Mouse (Mus musculus) fibroblast of lung, adult 2 months (primary cell): Measurements from ENCODE around the gene Olfr577.

Experiments used
- DNase-seq: peaks from one replicate; pipeline ENCODE4 v3.0.0-alpha.2; 2011; ENCODE audit warnings: low read depth

Gene Olfr577

GRCm38 (mm10) chr7:102975843-102976242, at the start of gene Olfr577:
Olfr577 (minus strand) TSS chr7:102975943.
- no peak for DNase-seq

- DNase-seq: no peak
Observed at GRCm38 (mm10) chr7:102989224-102989623, 13.5 kb upstream of the Olfr577 start, which contains the start of gene Olfr578. Olfr578 (minus strand) TSS chr7:102989324.

DNA sequence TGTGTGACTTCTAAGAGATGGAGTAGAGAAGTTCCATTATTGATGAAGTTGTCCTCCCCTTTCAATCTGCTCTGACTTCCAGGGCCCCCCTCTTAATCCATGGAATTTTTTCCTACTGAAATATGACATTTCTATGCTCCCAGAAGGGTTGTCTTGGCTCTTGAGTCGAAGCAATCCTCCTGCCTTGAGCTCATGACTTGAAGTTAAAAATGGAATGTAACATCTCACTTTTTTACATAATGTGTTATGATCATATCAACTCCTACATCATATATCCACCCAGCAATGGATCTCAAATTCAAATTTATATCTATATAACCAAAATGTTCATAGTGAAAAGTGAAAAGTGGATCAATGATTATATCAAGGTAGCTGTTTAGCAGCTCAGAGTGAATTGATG, 1.3 kb downstream of the Olfr577 start:
- DNase-seq: no peak

- no peak for DNase-seq
Observed at GRCm38 (mm10) chr7:102962360-102962759, 13.4 kb downstream of the Olfr577 start, which contains the start of gene Olfr576. Olfr576 (plus strand) TSS chr7:102962660.

GRCm38 (mm10) chr7:102958593-102958992, 17.1 kb downstream of the Olfr577 start, which contains the start of gene Olfr575:
Olfr575 (minus strand) TSS chr7:102958775.
- no peak for DNase-seq

DNA sequence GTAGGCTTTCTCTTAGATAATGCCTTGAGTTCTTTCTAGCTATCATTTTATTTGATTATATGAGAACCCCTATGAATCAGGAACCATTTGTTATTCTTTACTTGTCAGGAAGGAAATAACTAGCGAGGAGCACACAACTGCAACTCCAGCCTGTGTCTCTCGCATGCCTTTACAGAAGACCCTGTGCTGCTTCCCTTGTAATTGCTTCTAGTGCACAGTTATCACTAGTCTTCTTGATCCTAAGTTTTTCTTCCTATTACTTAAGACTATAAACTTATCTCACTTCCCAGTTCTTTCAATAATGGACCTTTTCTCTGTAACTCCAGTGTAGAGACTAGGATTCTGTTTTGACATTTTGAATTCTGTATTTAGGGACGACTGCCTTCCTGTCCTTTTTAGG, 17.6 kb downstream of the Olfr577 start:
- no peak for DNase-seq

DNA sequence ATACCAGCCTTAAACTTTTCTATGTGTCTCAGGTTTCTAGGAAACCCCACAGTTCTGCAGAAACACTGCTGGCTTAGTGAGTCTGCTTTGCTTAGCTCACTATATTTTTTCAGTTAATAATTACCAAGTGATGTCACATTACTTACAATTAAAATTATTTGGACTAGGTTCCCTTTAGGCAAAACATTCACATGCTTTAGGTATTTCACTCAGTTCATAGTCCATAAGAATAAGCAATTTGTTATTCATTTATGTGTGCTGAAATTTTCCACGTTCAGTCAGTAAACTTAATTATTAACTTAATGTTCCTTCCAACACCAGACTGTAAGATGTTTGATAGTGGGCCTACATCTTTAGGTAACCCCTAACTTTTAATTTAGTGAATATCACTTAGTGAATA, 25.0 kb downstream of the Olfr577 start:
- DNase-seq: no peak

DNA sequence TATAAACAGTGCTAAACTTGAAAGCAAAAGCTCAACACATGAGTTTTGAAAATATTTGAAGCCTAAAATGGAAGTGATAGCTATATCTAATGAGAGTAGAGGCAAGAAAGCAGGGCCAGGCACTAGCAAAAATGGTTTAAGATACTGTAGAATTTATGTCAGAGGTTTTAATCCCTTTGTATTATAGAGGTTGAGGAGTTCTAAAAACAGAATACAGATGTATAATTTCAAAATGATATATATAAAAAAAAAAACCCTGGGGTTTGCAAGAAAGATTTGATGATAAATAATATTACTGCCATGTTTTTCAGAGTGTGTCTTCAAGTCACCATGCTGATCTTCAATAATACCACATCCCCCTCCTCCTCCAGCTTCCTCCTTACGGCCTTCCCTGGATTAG, 27.6 kb downstream of the Olfr577 start, which contains the start of gene Olfr574:
Olfr574 (plus strand) TSS at position 301 of the 400 bp plus-strand sequence.
- no peak for DNase-seq

- DNase-seq: no peak
Observed at GRCm38 (mm10) chr7:102943417-102943816, 32.3 kb downstream of the Olfr577 start.

DNA sequence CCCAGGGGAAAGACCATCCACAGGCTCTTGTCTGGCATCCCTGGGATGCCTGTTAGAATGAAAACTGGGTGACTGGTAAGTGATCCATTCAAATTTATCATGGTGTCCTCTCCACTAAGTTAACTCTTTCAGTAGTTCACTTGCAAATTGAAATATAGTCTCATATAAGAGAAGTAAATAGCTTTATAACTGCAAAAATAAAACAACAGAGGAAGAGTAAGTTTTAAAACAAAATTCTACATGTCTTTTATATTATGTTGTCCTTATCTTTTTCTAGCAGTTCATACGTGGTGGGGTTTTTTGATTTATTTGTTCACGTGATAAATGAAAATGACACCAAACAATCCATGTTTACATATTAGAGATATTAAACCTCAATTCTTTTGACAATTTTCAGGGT, 33.3 kb downstream of the Olfr577 start, which contains the start of gene Olfr573-ps1:
Olfr573-ps1 (minus strand) TSS at position 101 of the 400 bp plus-strand sequence.
- DNase-seq: no peak

- DNase-seq: no peak
Observed at GRCm38 (mm10) chr7:102927105-102927504, 48.6 kb downstream of the Olfr577 start.

GRCm38 (mm10) chr7:102924109-102924508, 51.6 kb downstream of the Olfr577 start, which contains the start of gene Olfr572:
Olfr572 (plus strand) TSS chr7:102924409.
- DNase-seq: no peak
